In genomic region chr11:43565414-43565813, GRCm38 (mm10) we compare ENCODE assay signal across 20 mouse cellular contexts. TPM values are rescaled to one million over a fixed set of nuclear protein-coding genes. Genes with fewer than 3 reads are reported as not detected.
DNase-seq lines count a peak whose midpoint lies in the region; ATAC-seq lines count a peak whose summit lies in the region.
"Had no signal": no experiment of that assay in that cellular context is flagged by ENCODE, and none has a peak within 500 bp of the region (broad histone marks: within the 10 kb centered on the region; RNA-seq: fewer than 3 reads in every experiment).

No protein-coding gene starts in this region.

- peak overlapping the region; percentile 83 for H3K27ac ChIP-seq in heart, embryonic 10.5 days
- H3K27ac ChIP-seq in kidney, embryonic 16.5 days (ENCODE audit: low read length): peak overlapping the region; percentile 75
- H3K27ac ChIP-seq in intestine, embryonic 16.5 days (ENCODE audit: low read length): peak overlapping the region; percentile 57
- H3K27ac ChIP-seq in midbrain, embryonic 15.5 days: 0 out of 2 replicates have a peak overlapping the region, but pooled peaks have one; percentile 55
- H3K27ac ChIP-seq: liver, embryonic 15.5 days had no signal

- no peak overlapping the region for H3K4me2 ChIP-seq in kidney, embryonic 16.5 days (replicated peaks; ENCODE audit: low read depth, low read length)
- H3K4me2 ChIP-seq in intestine, embryonic 16.5 days (ENCODE audit: low read depth, low read length): peak overlapping the region; percentile 4; the same call in 1 of the 2 replicates
- no peak overlapping the region for H3K4me2 ChIP-seq in midbrain, embryonic 15.5 days
- H3K4me2 ChIP-seq: embryonic facial prominence, embryonic 13.5 days; liver, embryonic 15.5 days had no signal

- H3K9me3 ChIP-seq in heart, embryonic 10.5 days: no peaks in the 10 kb centered on the region
- no peaks in the 10 kb centered on the region for H3K9me3 ChIP-seq in kidney, embryonic 16.5 days (ENCODE audit: low read length)
- H3K9me3 ChIP-seq in intestine, embryonic 16.5 days (ENCODE audit: control insufficient read depth, low read length): no peaks in the 10 kb centered on the region
- H3K9me3 ChIP-seq in midbrain, embryonic 15.5 days: no peaks in the 10 kb centered on the region
- H3K9me3 ChIP-seq: embryonic facial prominence, embryonic 13.5 days; liver, embryonic 15.5 days had no signal

- no peak overlapping the region for H3K4me3 ChIP-seq in heart, embryonic 10.5 days
- H3K4me3 ChIP-seq in kidney, embryonic 16.5 days (ENCODE audit: low read length): no peak overlapping the region
- H3K4me3 ChIP-seq in intestine, embryonic 16.5 days (ENCODE audit: low read length): no peak overlapping the region
- no peak overlapping the region for H3K4me3 ChIP-seq in midbrain, embryonic 15.5 days
- H3K4me3 ChIP-seq: embryonic facial prominence, embryonic 13.5 days; liver, embryonic 15.5 days had no signal

- H3K27me3 ChIP-seq in heart, embryonic 10.5 days (ENCODE audit: insufficient read depth, poor library complexity, severe bottlenecking): no peaks in the 10 kb centered on the region
- H3K27me3 ChIP-seq in kidney, embryonic 16.5 days (ENCODE audit: insufficient read depth, low read length): no peaks in the 10 kb centered on the region
- no peaks in the 10 kb centered on the region for H3K27me3 ChIP-seq in intestine, embryonic 16.5 days (replicated peaks; ENCODE audit: control insufficient read depth, insufficient read depth, low read length)
- no peaks in the 10 kb centered on the region for H3K27me3 ChIP-seq in midbrain, embryonic 15.5 days (replicated peaks)
- H3K27me3 ChIP-seq: embryonic facial prominence, embryonic 13.5 days; liver, embryonic 15.5 days had no signal

- DNase-seq in heart, embryonic 10.5 days (ENCODE audit: low spot score): no peak
- no peak for DNase-seq in heart, postnatal 10 days
- DNase-seq in kidney, adult 18-20 months: no peak
- DNase-seq in left cerebral cortex, postnatal 10 days (ENCODE audit: extremely low spot score in 1 of 2, low spot score in 2 of 2): no peak
- DNase-seq: adrenal gland, adult 2 months; cerebellum, adult 9-11 months; gastrocnemius, postnatal 14 days; kidney, postnatal 10 days; left cerebral cortex, postnatal 4 days; lung, postnatal 36 days; thymus, adult 2 months had no signal

- H3K36me3 ChIP-seq in heart, embryonic 10.5 days: peaks cover 22% of the 10 kb centered on the region; the same call in 1 of the 2 replicates
- peaks cover 6% of the 10 kb centered on the region for H3K36me3 ChIP-seq in kidney, embryonic 16.5 days (ENCODE audit: insufficient read depth, low read length)
- no peaks in the 10 kb centered on the region for H3K36me3 ChIP-seq in intestine, embryonic 16.5 days (ENCODE audit: control insufficient read depth, insufficient read depth, low read length)
- no peaks in the 10 kb centered on the region for H3K36me3 ChIP-seq in midbrain, embryonic 15.5 days (replicated peaks)
- H3K36me3 ChIP-seq: embryonic facial prominence, embryonic 13.5 days; liver, embryonic 15.5 days had no signal

- no peak overlapping the region; the same call in 1 of the 2 replicates for H3K9ac ChIP-seq in kidney, embryonic 16.5 days (replicated peaks; ENCODE audit: low read length)
- H3K9ac ChIP-seq in intestine, embryonic 16.5 days (ENCODE audit: low read depth, low read length): peak overlapping the region; percentile 7; the same call in 1 of the 2 replicates
- H3K9ac ChIP-seq in midbrain, embryonic 15.5 days: no peak overlapping the region
- H3K9ac ChIP-seq: embryonic facial prominence, embryonic 13.5 days; liver, embryonic 15.5 days had no signal

- intact Hi-C loops in heart, postnatal 10 days (cut with DNase I): loop anchor here (5.0 kb wide), 2 partner anchors 38 to 73 kb away; partner anchors contain the start of gene Ccnjl
- intact Hi-C loops in left cerebral cortex, postnatal 10 days (cut with DNase I): no loop called here

- H3K4me1 ChIP-seq in heart, embryonic 10.5 days: peaks cover 84% of the 10 kb centered on the region
- peaks cover 45% of the 10 kb centered on the region for H3K4me1 ChIP-seq in kidney, embryonic 16.5 days (ENCODE audit: insufficient read depth, low read length)
- H3K4me1 ChIP-seq in intestine, embryonic 16.5 days (ENCODE audit: control insufficient read depth, insufficient read depth, low read length): peaks cover 13% of the 10 kb centered on the region
- H3K4me1 ChIP-seq in midbrain, embryonic 15.5 days: peaks cover 23% of the 10 kb centered on the region

- 40% methylated on average over 2 of the region's 2 CpGs for WGBS in heart, embryonic 10.5 days
- WGBS in kidney, embryonic 16.5 days: 15% methylated on average over 2 of the region's 2 CpGs
- WGBS in intestine, embryonic 16.5 days: 21% methylated on average over 2 of the region's 2 CpGs
- 20% methylated on average over 2 of the region's 2 CpGs for WGBS in midbrain, embryonic 15.5 days

- ATAC-seq in kidney, embryonic 16.5 days (ENCODE audit: low FRiP score, low TSS enrichment): no peak
- peak; percentile 85 for ATAC-seq in intestine, embryonic 16.5 days
- peak; percentile 27; the same call in 1 of the 2 replicates for ATAC-seq in midbrain, embryonic 15.5 days (replicated peaks)
- ATAC-seq in erythroblast, adult 5-6 weeks (replicated peaks; ENCODE audit: low FRiP score, poor library complexity, severe bottlenecking): no peak

RNA-seq across cellular contexts. Expression of gene 4933415A04Rik, which starts 21.4 kb away (rescaled TPM):
- 7.1 and 7.4 TPM in 2 replicates for polyA plus RNA-seq in heart, embryonic 10.5 days (2016; fragmentation: Nextera tagmentation; extraction: Ambion mirVana)
- total RNA-seq in heart, postnatal 10 days (2021): 1 to 10 TPM; 2.7 to 3.4 TPM
- polyA plus RNA-seq in kidney, embryonic 16.5 days (2015; fragmentation: Nextera tagmentation; extraction: Ambion mirVana): 6.8 and 7.4 TPM in 2 replicates
- polyA plus RNA-seq in intestine, embryonic 16.5 days (2015; fragmentation: Nextera tagmentation; extraction: Ambion mirVana): 4.1 and 5.0 TPM in 2 replicates
- 4.1 and 4.2 TPM in 2 replicates for polyA plus RNA-seq in midbrain, embryonic 15.5 days (2015; fragmentation: Nextera tagmentation; extraction: Ambion mirVana)
- total RNA-seq in erythroblast, adult 5-6 weeks (2015; ENCODE audit: low replicate concordance): not detected in 2 replicates
- not detected in 2 replicates for total RNA-seq in erythroblast, adult 5-6 weeks (2017; ENCODE audit: low replicate concordance)
- total RNA-seq in left cerebral cortex, postnatal 10 days (2021): 1 to 10 TPM; 1.6 TPM
- total RNA-seq: monocyte, adult 5-6 weeks had no signal

RNA-seq across cellular contexts. Expression of gene Fabp6, which starts 35.9 kb away (rescaled TPM):
- polyA plus RNA-seq in heart, embryonic 10.5 days (2016; fragmentation: Nextera tagmentation; extraction: Ambion mirVana): not detected in 2 replicates
- total RNA-seq in heart, postnatal 10 days (2021): not detected
- 0.42 TPM in 1 of 2 replicates, not detected in the other for polyA plus RNA-seq in kidney, embryonic 16.5 days (2015; fragmentation: Nextera tagmentation; extraction: Ambion mirVana)
- polyA plus RNA-seq in intestine, embryonic 16.5 days (2015; fragmentation: Nextera tagmentation; extraction: Ambion mirVana): 2.4 and 5.2 TPM in 2 replicates
- not detected in 2 replicates for polyA plus RNA-seq in midbrain, embryonic 15.5 days (2015; fragmentation: Nextera tagmentation; extraction: Ambion mirVana)
- not detected in 2 replicates for total RNA-seq in erythroblast, adult 5-6 weeks (2015; ENCODE audit: low replicate concordance)
- total RNA-seq in erythroblast, adult 5-6 weeks (2017; ENCODE audit: low replicate concordance): not detected in 2 replicates
- not detected for total RNA-seq in left cerebral cortex, postnatal 10 days (2021)
- total RNA-seq: adrenal gland, adult 2 months; gastrocnemius, postnatal 14 days; heart, postnatal 25 days; layer of hippocampus, postnatal 10 days; left cerebral cortex, postnatal 4 days; monocyte, adult 5-6 weeks had no signal
- polyA plus RNA-seq: adrenal gland, adult 2 months; embryonic facial prominence, embryonic 13.5 days; liver, embryonic 15.5 days had no signal

RNA-seq across cellular contexts. Expression of gene Ccnjl, which starts 36.8 kb away (rescaled TPM):
- polyA plus RNA-seq in heart, embryonic 10.5 days (2016; fragmentation: Nextera tagmentation; extraction: Ambion mirVana): 24.7 and 33.2 TPM in 2 replicates
- 10 to 100 TPM; 10.2 to 11.3 TPM for total RNA-seq in heart, postnatal 10 days (2021)
- polyA plus RNA-seq in kidney, embryonic 16.5 days (2015; fragmentation: Nextera tagmentation; extraction: Ambion mirVana): 26.4 and 29.9 TPM in 2 replicates
- polyA plus RNA-seq in intestine, embryonic 16.5 days (2015; fragmentation: Nextera tagmentation; extraction: Ambion mirVana): 14.6 and 15.0 TPM in 2 replicates
- 13.7 and 15.3 TPM in 2 replicates for polyA plus RNA-seq in midbrain, embryonic 15.5 days (2015; fragmentation: Nextera tagmentation; extraction: Ambion mirVana)
- total RNA-seq in erythroblast, adult 5-6 weeks (2015; ENCODE audit: low replicate concordance): not detected in 2 replicates
- total RNA-seq in erythroblast, adult 5-6 weeks (2017; ENCODE audit: low replicate concordance): 0.98 TPM in 1 of 2 replicates, not detected in the other
- 1 to 10 TPM; 4.4 to 5.2 TPM for total RNA-seq in left cerebral cortex, postnatal 10 days (2021)
- total RNA-seq: monocyte, adult 5-6 weeks had no signal

Comparison
In these comparisons a context has a peak if more than half of its experiments do, and no peak if none do; other contexts are left out.
1. ATAC-seq: peak in intestine, embryonic 16.5 days (single experiment) and midbrain, embryonic 15.5 days (single experiment); none in kidney, embryonic 16.5 days (single experiment) and erythroblast, adult 5-6 weeks (single experiment).
2. Peak in every context shown above with its lines, with median percentiles within 50 percentile points of each other: H3K27ac ChIP-seq.